In genomic region chr13:56645744-56646143, GRCm38 (mm10) we compare ENCODE assay signal across 17 mouse cellular contexts.
"Had no signal": no experiment of that assay in that cellular context is flagged by ENCODE, and none has a peak within 500 bp of the region (broad histone marks: within the 10 kb centered on the region; RNA-seq: fewer than 3 reads in every experiment).

No protein-coding gene starts in this region.

- H3K4me3 ChIP-seq: midbrain, embryonic 10.5 days; midbrain, embryonic 12.5 days; myocyte; neural tube, embryonic 13.5 days; neural tube, embryonic 15.5 days had no signal

- H3K27ac ChIP-seq: midbrain, embryonic 10.5 days; midbrain, embryonic 12.5 days; neural tube, embryonic 13.5 days; neural tube, embryonic 15.5 days had no signal

- DNase-seq: lung, embryonic 14.5 days; lung, postnatal 10 days; lung, postnatal 4 days; midbrain, embryonic 14.5 days; retina, postnatal 1 day; right cerebral cortex, adult 18-20 months; right cerebral cortex, postnatal 25 days; right cerebral cortex, postnatal 4 days; spleen, adult 18-20 months; thymus, adult 18-20 months; thymus, postnatal 14 days; thymus, postnatal 36 days had no signal
